Mouse (Mus musculus) stomach, postnatal 0 days (tissue): ENCODE results near the gene Rxra. TPM values are rescaled to one million over a fixed set of nuclear protein-coding genes. Genes with fewer than 3 reads are reported as not detected.

Source experiments
- ATAC-seq: fragments of 200-750 bp; cut with Nextera tagmentation; 2 replicates; pipeline ENCODE4 v1.8.0; 2017; ENCODE audit not compliant: low FRiP score, low TSS enrichment
- DNase-seq: peaks from one replicate; pipeline ENCODE4 v3.0.0-alpha.2; 2016; ENCODE audit warnings: low spot score
- H3K27ac ChIP-seq: fragments of 300-500 bp; sonication (generic); replicated peaks from 2 replicates; pipeline ENCODE4 v1.5.1; 2014; ENCODE audit warnings: mild to moderate bottlenecking, control low read depth
- H3K27me3 ChIP-seq: fragments of 300-500 bp; sonication (generic); 2 replicates; pipeline ENCODE4 v1.6.1; 2014; ENCODE audit warnings: low read length; ENCODE audit not compliant: control insufficient read depth, insufficient read depth
- H3K36me3 ChIP-seq: fragments of 300-500 bp; sonication (generic); 2 replicates; pipeline ENCODE4 v1.6.1; 2014; ENCODE audit warnings: low read length, mixed read lengths; ENCODE audit not compliant: control insufficient read depth, insufficient read depth
- H3K4me1 ChIP-seq: fragments of 300-500 bp; sonication (generic); replicated peaks from 2 replicates; pipeline ENCODE4 v1.6.1; 2014; ENCODE audit warnings: antibody characterized with exemption; ENCODE audit not compliant: control insufficient read depth, insufficient read depth
- H3K4me2 ChIP-seq: fragments of 300-500 bp; sonication (generic); replicated peaks from 2 replicates; pipeline ENCODE4 v1.6.1; 2014; ENCODE audit warnings: low read depth, mild to moderate bottlenecking, control low read depth, moderate library complexity
- H3K4me3 ChIP-seq: fragments of 300-500 bp; sonication (generic); 2 replicates; pipeline ENCODE4 v1.5.1; 2014; ENCODE audit warnings: low read depth, low read length, control low read depth
- H3K9ac ChIP-seq: fragments of 300-500 bp; sonication (generic); 2 replicates; pipeline ENCODE4 v1.6.1; 2014; ENCODE audit warnings: mild to moderate bottlenecking, low read length, control low read depth, mixed read lengths
- H3K9me3 ChIP-seq: fragments of 300-500 bp; sonication (generic); 2 replicates; pipeline ENCODE4 v1.6.1; 2016; ENCODE audit warnings: low read length; ENCODE audit not compliant: control insufficient read depth
- CTCF ChIP-seq: IDR thresholded peaks from 2 replicates; pipeline ENCODE4 v1.5.1; 2016; ENCODE audit warnings: antibody characterized with exemption, low read depth, mild to moderate bottlenecking, moderate library complexity
- EP300 ChIP-seq: optimal IDR thresholded peaks from 2 replicates; pipeline ENCODE3; 2016; ENCODE audit warnings: antibody characterized with exemption
- WGBS: fragments of 180-500 bp; shearing (Covaris S2); extraction: QIAGEN DNeasy Blood & Tissue Kit; methylation state at CpG from one replicate; pipeline ENCODE4 v1.1.7; 2014; 5-methylcytosine and 5-hydroxymethylcytosine counted together
- polyA plus RNA-seq: library from polyadenylated mRNA; unstranded; fragments of >200 nt; fragmentation: Nextera tagmentation; extraction: Ambion mirVana; gene quantifications from 2 replicates; pipeline ENCODE4 v1.2.1, GENCODE M21; 2015

The Rxra gene
- polyA plus RNA-seq, 1 experiment from 2014 or later: 8.7 TPM

- no peak for DNase-seq
- no peak for TF ChIP-seq EP300
- no peak for TF ChIP-seq CTCF
- Histone ChIP-seq H3K27ac (peak overlapping the region; percentile 85; the same call in 1 of the 2 replicates), H3K9me3 (no peaks in the 10 kb centered on the region), H3K4me3 (no peak overlapping the region), H3K4me2 (no peak overlapping the region), H3K27me3 (no peaks in the 10 kb centered on the region), H3K9ac (no peak overlapping the region), H3K36me3 (peaks cover 21% of the 10 kb centered on the region), H3K4me1 (peaks cover 23% of the 10 kb centered on the region)
- whole genome bisulfite sequencing: 66% methylated on average over 2 of the region's 2 CpGs
- ATAC-seq: no peak
These were observed 70.6 kb downstream of the Rxra start for GRCm38 (mm10) chr2:27746854-27747253.

DNA sequence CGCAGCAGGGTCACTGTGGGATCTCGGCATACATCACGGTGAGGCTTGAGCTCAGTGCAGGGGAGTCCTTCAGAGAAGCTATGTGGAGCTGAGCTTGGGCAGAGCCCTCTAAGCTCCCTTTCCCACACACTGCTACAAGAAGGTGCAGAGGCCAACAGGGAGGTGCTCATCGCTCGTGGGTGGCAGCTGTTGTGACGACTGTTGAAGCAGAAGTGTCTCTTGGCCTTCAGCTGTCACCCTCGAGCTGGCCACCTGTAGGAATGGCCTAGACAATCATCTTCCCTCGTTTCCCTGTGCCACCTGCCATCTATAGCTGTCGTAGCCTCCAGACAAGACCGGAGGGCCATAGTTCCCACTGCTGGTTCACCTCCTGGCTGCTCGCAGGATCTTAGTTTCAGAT lies 72.7 kb downstream of the Rxra start:
- WGBS: 86% methylated on average over 11 of the region's 11 CpGs
- no peak overlapping the region for H3K4me2 ChIP-seq
- DNase-seq: no peak
- H3K27ac ChIP-seq: no peak overlapping the region
- H3K9ac ChIP-seq: no peak overlapping the region
- no peak for TF ChIP-seq EP300
- no peak for TF ChIP-seq CTCF
- no peak overlapping the region for H3K4me3 ChIP-seq
- peaks cover 29% of the 10 kb centered on the region for H3K36me3 ChIP-seq
- ATAC-seq: no peak
- H3K9me3 ChIP-seq: no peaks in the 10 kb centered on the region
- H3K4me1 ChIP-seq: peaks cover 22% of the 10 kb centered on the region
- H3K27me3 ChIP-seq: no peaks in the 10 kb centered on the region

- peak overlapping the region; percentile 31; the same call in 1 of the 2 replicates for H3K9ac ChIP-seq
- H3K27ac ChIP-seq: peak overlapping the region; percentile 61
- H3K4me1 ChIP-seq: peaks cover 10% of the 10 kb centered on the region
- DNase-seq: no peak
- no peaks in the 10 kb centered on the region for H3K9me3 ChIP-seq
- 40% methylated on average over 12 of the region's 12 CpGs for WGBS
- no peaks in the 10 kb centered on the region for H3K27me3 ChIP-seq
- H3K4me3 ChIP-seq: no peak overlapping the region
- peaks cover 37% of the 10 kb centered on the region for H3K36me3 ChIP-seq
- no peak overlapping the region for H3K4me2 ChIP-seq
- no peak for TF ChIP-seq EP300
- TF ChIP-seq CTCF: peak; percentile 29; the same call in 1 of the 2 replicates
- ATAC-seq: peak; percentile 12
These were observed 74.3 kb downstream of the Rxra start for GRCm38 (mm10) chr2:27750399-27751134.

DNA sequence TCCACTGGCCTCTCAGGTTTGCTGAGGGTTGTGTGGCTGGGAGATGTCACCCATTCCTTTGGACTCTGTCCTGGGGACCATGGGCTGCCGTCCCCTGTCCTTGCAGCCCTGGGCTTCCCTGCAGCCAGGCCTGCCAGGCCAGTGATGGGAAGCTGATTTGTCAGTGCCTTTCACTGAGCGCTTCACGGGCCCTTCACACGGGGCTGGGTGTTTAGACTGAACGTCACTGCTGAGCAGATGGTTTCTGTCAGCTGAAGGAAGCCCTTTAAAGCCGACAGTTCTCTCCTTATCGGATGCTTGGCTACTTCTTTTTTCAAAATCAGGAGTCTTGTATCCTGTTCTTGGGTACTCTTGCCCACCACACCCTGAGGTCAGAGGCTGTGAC lies 74.9 kb downstream of the Rxra start:
- Histone ChIP-seq H3K27ac (peak overlapping the region; percentile 61), H3K36me3 (peaks cover 37% of the 10 kb centered on the region), H3K9me3 (no peaks in the 10 kb centered on the region), H3K4me3 (no peak overlapping the region), H3K4me2 (no peak overlapping the region), H3K9ac (peak overlapping the region; percentile 31; the same call in 1 of the 2 replicates), H3K27me3 (no peaks in the 10 kb centered on the region), H3K4me1 (peaks cover 6% of the 10 kb centered on the region)
- DNase-seq (no peak), ATAC-seq (no peak; the same call in 1 of the 2 replicates)
- TF ChIP-seq CTCF (no peak), EP300 (no peak)
- 43% methylated on average over 7 of the region's 7 CpGs for WGBS

GRCm38 (mm10) chr2:27751803-27752202 lies 75.6 kb downstream of the Rxra start:
- WGBS: 82% methylated on average over 4 of the region's 4 CpGs
- no peak overlapping the region for H3K4me3 ChIP-seq
- H3K4me2 ChIP-seq: no peak overlapping the region
- H3K27ac ChIP-seq: no peak overlapping the region
- TF ChIP-seq CTCF: no peak
- TF ChIP-seq EP300: no peak
- DNase-seq: no peak
- ATAC-seq: no peak
- no peaks in the 10 kb centered on the region for H3K27me3 ChIP-seq
- peaks cover 43% of the 10 kb centered on the region for H3K36me3 ChIP-seq
- H3K4me1 ChIP-seq: peaks cover 4% of the 10 kb centered on the region
- H3K9me3 ChIP-seq: no peaks in the 10 kb centered on the region
- H3K9ac ChIP-seq: no peak overlapping the region

DNA sequence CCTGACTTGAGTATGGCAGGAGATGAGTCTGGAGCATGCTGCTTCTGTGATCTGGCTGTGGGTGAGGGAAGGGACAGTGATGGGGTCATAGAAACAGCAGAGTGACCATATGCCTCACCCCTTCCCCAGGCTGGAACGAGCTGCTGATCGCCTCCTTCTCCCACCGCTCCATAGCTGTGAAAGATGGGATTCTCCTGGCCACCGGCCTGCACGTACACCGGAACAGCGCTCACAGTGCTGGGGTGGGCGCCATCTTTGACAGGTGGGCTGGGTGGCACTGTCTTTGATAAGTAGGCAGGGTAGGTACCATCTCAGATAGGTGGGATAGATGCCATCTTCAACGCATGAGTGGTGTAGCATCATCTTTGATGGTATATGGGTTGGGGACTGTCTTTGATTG lies 77.9 kb downstream of the Rxra start:
- WGBS: 95% methylated on average over 9 of the region's 9 CpGs
- Histone ChIP-seq H3K4me1 (peaks cover 12% of the 10 kb centered on the region), H3K4me3 (no peak overlapping the region), H3K27ac (no peak overlapping the region), H3K9me3 (no peaks in the 10 kb centered on the region), H3K36me3 (peaks cover 33% of the 10 kb centered on the region), H3K4me2 (no peak overlapping the region), H3K27me3 (no peaks in the 10 kb centered on the region), H3K9ac (no peak overlapping the region)
- TF ChIP-seq EP300: no peak
- no peak for TF ChIP-seq CTCF
- DNase-seq (no peak), ATAC-seq (no peak)
